Mouse (Mus musculus): ENCODE data around the gene Abhd12.

Gene Abhd12

DNA sequence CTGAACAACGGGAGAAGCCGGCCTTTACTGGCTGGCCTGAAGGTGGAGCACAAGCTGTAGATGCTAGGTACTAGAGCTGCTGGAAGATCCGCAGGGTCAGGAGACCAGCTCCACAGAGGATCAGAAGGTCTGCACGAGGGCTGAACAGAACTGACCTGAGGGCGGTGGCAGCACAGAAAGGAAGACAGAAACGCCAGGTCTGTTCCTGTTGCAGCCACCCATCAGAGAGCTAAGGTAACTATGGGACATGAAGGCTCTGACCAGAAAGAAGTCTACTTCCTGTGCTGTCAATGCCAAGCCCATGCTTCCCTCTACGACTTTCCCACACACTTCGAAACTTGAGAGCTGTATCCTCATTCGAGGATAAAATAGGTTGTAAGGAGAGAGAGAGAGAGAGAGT lies 53.3 kb downstream of the Abhd12 start:
- no peak for DNase-seq (ENCODE audit: low read depth, low spot score)

GRCm38 (mm10) chr2:150847436-150847995 lies 57.0 kb downstream of the Abhd12 start:
- DNase-seq (ENCODE audit: low read depth, low spot score), result no peak

DNA sequence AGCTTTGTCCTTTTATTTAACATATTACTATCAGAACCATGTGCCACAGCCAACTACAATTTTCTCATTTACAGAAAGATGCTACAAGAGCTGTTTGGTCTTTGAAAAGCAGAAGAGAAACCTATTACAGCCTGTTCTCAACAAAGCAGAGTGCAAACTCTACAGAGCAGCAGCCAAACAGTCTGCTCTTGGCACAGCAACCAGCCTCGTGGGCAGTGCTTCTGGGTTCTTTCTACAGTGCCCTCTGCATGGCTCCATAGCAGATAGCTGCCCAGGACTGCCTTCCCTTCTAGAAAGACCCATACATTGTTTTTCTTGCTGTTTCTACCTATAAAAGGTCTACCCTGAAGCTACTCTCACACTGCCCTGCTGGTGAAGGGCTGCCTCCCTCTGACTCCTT lies 59.7 kb downstream of the Abhd12 start:
- DNase-seq (ENCODE audit: low read depth, low spot score), result no peak

DNA sequence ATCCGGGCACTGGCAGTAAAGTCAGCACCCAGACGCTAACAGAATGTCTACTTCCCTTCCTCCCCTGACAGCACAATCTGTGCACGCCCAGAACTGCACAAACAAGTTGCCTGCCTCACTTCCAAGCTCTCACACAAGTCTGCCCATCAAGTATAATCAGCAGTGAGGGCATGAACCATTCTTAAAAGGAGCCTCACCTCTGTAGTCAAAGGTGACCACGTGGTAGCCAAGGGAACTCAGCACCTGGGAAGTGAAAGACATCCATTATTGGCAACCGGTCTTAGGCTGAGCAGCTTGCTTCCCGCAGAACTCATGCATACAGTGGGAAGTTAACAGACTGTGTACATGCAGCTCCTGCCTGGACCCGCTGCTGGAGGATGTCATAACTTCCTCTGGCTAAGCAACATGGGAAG lies 62.5 kb downstream of the Abhd12 start:
- DNase-seq (ENCODE audit: low read depth, low spot score), result no peak

DNA sequence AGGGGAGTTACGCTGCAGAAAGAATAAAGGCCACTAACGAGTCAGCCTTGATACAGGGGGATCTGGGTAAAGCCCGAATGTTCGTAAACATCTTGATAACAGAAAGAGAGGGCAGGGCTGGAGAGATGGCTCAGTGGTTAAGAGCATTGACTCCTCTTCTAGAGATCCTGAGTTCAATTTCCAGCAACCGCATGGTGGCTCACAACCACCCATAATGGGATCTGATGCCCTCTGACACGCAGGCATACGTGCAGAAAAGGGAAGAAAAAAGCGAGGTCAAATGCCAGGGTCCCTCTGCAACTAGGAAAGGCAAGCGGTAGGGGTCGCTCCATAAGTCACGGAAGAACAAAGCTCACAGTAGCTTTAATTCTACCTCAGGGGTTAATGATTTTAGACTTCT lies 63.4 kb downstream of the Abhd12 start:
- no peak for DNase-seq (ENCODE audit: low read depth, low spot score)

GRCm38 (mm10) chr2:150839686-150840471 lies 64.7 kb downstream of the Abhd12 start:
- DNase-seq (ENCODE audit: low read depth, low spot score), result no peak

GRCm38 (mm10) chr2:150837781-150838180 lies 66.8 kb downstream of the Abhd12 start:
- no peak for DNase-seq (ENCODE audit: low read depth, low spot score)

DNA sequence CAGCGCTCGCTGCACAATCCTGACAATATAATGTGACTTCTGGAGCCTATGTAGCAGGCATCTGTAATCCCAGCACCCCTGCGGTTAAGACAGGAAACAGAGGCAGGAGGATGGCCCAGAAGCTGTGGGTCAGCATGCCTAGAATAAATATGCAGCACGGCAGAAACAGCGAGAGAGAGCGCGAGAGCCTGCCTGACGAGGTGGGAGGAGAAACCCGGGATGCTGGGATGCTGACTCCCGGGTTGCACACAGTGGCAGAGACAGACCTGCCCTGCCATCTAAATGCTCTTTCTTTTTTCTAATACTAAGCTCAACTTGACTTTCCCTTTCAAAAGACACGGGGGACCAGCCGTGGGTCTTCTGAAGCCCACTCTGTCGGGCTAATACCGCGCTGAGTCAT lies 67.6 kb downstream of the Abhd12 start:
- no peak for DNase-seq (ENCODE audit: low read depth, low spot score)

GRCm38 (mm10) chr2:150835975-150836374 lies 68.6 kb downstream of the Abhd12 start:
- no peak for DNase-seq (ENCODE audit: low read depth, low spot score)

DNA sequence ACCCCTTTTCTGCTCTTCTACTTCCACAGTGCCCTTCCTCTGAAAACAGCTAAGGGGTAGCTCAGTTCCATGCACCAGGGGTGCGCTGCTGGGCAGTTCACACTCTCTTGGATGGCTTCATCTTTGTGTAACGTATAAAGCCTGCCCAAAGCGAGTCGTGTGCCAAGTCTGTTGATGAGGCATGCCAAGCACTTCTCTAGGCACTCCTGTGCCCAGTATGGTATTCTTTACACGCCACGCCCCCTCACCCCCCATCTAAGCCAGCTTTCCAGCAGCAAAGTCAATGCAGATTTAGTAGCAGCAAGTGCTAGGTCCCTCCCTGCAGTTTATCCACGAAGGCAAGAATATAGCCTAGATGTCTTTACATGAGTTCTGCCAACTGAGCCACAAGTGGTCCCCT lies 69.9 kb downstream of the Abhd12 start:
- DNase-seq (ENCODE audit: low read depth, low spot score), result no peak

GRCm38 (mm10) chr2:150832029-150832428 lies 72.5 kb downstream of the Abhd12 start:
- no peak for DNase-seq (ENCODE audit: low read depth, low spot score)

GRCm38 (mm10) chr2:150830911-150831441 lies 73.6 kb downstream of the Abhd12 start:
- no peak for DNase-seq (ENCODE audit: low read depth, low spot score)

DNA sequence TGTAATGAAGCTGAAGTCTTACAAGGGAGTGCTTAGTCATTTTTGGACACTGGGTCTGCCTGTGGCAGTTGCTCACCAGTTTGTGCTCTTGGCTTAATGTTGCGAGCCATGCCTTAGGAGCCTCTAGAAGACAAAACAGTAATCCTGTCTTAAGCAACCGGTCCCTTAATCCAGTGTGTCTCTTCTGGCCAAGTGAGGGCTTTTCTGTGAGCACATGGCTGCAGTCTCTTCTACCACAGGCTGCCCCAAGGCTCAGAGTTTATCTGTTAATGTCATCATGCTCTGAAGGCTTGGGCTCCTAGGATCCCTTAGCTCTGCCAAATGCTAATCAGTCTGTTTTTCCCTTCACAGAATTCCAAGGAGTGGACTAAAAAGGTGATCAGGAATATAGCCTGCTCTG lies 74.5 kb downstream of the Abhd12 start:
- DNase-seq (ENCODE audit: low read depth, low spot score), result no peak

DNA sequence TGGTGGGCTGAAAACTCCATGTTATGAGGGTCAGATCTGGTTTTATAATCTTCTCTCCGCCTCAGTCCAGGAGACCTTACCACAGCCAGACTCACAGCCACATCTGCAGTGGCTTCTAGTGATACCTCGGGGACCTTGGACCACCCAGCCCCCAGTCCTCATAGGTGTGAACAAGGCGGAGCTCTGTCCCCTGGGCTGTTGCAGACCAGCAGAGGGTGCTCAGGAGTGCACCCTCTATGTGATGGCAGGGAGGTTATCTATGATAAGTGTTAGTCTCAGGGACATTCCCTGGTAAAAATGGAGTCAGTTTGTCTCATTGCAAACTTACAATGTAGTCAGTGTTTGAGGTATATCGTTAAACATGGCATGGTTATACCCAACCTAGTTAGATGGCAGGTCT lies 75.9 kb downstream of the Abhd12 start:
- no peak for DNase-seq (ENCODE audit: low read depth, low spot score)

DNA sequence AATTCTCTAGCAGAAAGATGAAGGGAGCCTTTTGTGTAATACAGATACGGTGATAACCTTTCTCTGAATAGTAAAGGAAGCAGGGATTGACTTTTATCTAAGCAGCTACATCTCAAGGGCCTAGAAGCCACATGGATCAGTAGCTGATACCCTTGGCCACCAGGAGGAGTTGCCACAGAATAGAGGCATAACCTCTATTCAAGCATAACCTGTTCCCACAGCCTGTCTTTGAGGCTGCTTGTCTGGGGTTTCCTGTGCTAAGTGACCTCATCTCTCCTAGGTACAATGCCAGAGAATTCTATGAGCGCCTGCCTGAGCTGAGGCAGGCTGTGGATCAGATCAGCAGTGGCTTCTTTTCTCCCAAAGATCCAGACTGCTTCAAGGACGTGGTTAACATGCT lies 76.4 kb downstream of the Abhd12 start:
- no peak for DNase-seq (ENCODE audit: low read depth, low spot score)

GRCm38 (mm10) chr2:150826426-150826825 lies 78.1 kb downstream of the Abhd12 start:
- no peak for DNase-seq (ENCODE audit: low read depth, low spot score)

GRCm38 (mm10) chr2:150822987-150823386 lies 81.6 kb downstream of the Abhd12 start:
- DNase-seq (ENCODE audit: low read depth, low spot score), result no peak

DNA sequence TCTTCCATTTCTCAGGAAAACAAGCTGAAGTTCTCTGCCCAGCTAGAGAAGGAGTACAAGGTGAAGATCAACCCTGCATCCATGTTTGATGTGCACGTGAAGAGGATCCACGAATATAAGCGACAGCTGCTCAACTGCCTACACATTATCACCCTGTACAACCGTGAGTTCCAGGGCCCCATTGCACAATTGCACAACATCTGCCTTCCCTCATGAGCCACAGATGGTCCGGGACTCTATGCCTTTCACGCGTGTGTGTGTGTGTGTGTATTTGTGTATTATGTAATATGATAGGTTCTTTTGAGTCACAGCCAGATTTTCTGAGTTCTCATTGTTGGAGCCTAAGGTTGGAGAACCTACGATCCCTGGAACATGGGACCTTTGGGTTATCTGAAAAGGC lies 83.8 kb downstream of the Abhd12 start:
- DNase-seq (ENCODE audit: low read depth, low spot score), result no peak

GRCm38 (mm10) chr2:150818742-150819141 lies 85.8 kb downstream of the Abhd12 start:
- DNase-seq (ENCODE audit: low read depth, low spot score), result no peak

DNA sequence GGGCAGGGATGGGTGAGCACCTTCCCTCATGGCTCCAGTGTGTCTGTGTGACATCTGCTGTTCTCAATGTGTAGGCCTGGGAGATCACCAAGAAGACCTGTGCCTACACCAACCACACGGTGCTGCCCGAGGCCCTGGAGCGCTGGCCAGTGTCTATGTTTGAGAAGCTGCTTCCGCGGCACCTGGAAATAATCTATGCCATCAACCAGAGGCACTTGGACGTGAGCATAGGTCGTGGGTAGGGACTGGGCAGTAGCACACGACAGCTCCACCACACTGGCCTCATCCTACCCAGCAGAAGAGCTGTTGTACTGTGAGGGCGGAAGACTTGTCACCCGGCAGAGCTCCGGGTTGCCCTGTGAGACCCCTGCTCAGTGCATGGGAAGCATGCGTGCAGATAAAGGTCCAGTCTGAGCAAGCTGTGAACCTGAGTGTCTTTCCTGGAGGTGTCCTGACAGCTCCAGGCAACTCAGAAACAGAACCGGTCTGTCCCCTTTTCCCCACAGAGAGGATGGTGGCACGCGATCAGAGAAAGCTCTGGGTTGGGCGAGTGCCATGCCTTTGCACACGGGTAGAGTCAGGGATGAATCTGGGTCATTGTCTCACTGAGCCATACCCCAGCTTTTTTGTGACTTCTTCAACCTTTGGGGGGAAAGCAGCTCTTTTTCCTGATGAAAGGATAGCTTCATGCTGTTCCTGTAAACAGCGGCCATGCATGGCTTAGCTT lies 87.7 kb downstream of the Abhd12 start:
- no peak for DNase-seq (ENCODE audit: low read depth, low spot score)

DNA sequence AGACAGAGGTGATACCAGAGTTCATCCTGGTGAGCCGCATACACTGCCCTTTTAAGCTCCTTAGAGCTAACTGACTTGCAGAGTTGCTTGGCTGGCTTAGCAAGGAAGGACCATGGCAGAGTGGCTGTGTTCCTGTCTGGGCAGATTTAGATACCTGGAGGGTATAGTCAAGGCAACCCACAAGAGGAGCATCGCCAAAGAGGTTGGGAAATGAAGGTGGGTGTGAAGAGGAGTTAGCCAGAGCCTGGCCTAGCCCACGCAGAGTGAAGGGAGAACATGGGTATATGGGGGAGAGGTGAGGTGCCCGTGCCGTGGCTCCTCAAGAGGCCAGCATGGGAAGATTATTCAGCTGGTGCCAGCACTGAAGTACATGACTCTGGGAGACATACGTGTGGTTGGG lies 91.7 kb downstream of the Abhd12 start:
- no peak for DNase-seq (ENCODE audit: low read depth, low spot score)

DNA sequence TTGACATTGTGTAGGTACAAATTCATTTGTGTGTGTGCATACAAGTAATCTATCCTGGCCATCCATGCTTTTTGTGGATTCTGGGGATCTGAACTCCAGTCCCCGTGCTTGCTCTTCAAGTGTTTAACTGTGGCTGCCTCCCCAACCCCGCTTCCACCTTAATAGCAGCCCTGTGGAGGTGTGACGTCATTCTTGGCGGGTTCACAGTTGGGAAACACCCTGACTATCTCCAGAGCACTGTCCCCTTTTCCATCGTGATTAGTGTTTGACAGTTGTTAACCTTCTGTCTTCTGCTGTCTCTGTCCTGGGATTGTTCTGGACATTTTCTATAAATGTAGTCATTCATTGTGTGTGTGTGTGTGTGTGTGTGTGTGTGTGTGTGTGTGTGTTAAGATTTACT lies 93.9 kb downstream of the Abhd12 start:
- DNase-seq (ENCODE audit: low read depth, low spot score), result no peak

DNA sequence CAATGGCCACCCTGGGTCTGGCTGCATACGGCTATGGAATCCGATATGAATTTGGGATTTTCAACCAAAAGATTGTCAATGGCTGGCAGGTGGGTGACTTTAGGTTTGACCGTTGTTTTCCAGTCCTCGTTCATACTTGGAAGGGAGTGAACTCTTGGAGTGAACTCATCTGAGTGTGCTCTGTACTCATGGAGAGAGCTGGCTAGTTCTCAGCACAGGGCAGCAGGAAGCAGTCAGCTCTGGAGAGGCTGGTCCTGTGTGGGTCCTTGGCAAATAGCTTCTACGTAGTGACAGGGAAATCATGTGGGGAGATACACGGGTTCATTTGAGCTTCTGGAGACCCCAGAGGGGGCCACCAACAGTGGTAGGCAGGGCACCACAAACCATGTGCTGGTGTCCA lies 95.7 kb downstream of the Abhd12 start:
- no peak for DNase-seq (ENCODE audit: low read depth, low spot score)

Measured in c-Kit-negative CD71-positive TER-119-positive erythroid progenitor cells, embryonic 14.5 days (primary cell).